Mouse (Mus musculus) limb, embryonic 13.5 days (tissue): Measurements from ENCODE around the gene Atp5e. TPM values are rescaled to one million over a fixed set of nuclear protein-coding genes. Genes with fewer than 3 reads are reported as not detected.

Experiments used
- ATAC-seq: fragments of 200-750 bp; cut with Nextera tagmentation; 2 replicates; pipeline ENCODE4 v1.8.0; 2017; ENCODE audit warnings: low read depth, moderate number of reproducible peaks, moderate TSS enrichment; ENCODE audit not compliant: low FRiP score
- H3K27ac ChIP-seq: fragments of 300-500 bp; sonication (generic); 2 replicates; pipeline ENCODE4 v1.5.1; 2015; ENCODE audit warnings: inconsistent platforms, mild to moderate bottlenecking, moderate library complexity
- H3K27me3 ChIP-seq: fragments of 300-500 bp; sonication (generic); 2 replicates; pipeline ENCODE4 v1.6.1; 2015; ENCODE audit warnings: mild to moderate bottlenecking, inconsistent platforms
- H3K36me3 ChIP-seq: fragments of 300-500 bp; sonication (generic); 2 replicates; pipeline ENCODE4 v1.6.1; 2015; ENCODE audit warnings: inconsistent platforms, mild to moderate bottlenecking, moderate library complexity
- H3K4me1 ChIP-seq: fragments of 300-500 bp; sonication (generic); 2 replicates; pipeline ENCODE4 v1.6.1; 2015; ENCODE audit warnings: inconsistent platforms
- H3K4me2 ChIP-seq: fragments of 300-500 bp; sonication (generic); replicated peaks from 2 replicates; pipeline ENCODE4 v1.6.1; 2015; ENCODE audit warnings: inconsistent platforms, mild to moderate bottlenecking, moderate library complexity
- H3K4me3 ChIP-seq: fragments of 300-500 bp; sonication (generic); 2 replicates; pipeline ENCODE4 v1.5.1; 2015; ENCODE audit warnings: moderate library complexity, mild to moderate bottlenecking, inconsistent platforms
- H3K9ac ChIP-seq: fragments of 300-500 bp; sonication (generic); 2 replicates; pipeline ENCODE4 v1.6.1; 2015; ENCODE audit warnings: mild to moderate bottlenecking, inconsistent platforms
- H3K9me3 ChIP-seq: fragments of 300-500 bp; sonication (generic); 2 replicates; pipeline ENCODE4 v1.6.1; 2016; ENCODE audit warnings: inconsistent platforms
- WGBS: fragments of 180-500 bp; shearing (Covaris S2); methylation state at CpG from one replicate; pipeline ENCODE4 v1.1.7; 2015; 5-methylcytosine and 5-hydroxymethylcytosine counted together
- polyA plus RNA-seq: library from polyadenylated mRNA; unstranded; fragments of >200 nt; fragmentation: Nextera tagmentation; extraction: Ambion mirVana; gene quantifications from 2 replicates; pipeline ENCODE4 v1.2.1, GENCODE M21; 2015

The Atp5e gene
- polyA plus RNA-seq, 1 experiment from 2014 or later = 779 TPM

DNA sequence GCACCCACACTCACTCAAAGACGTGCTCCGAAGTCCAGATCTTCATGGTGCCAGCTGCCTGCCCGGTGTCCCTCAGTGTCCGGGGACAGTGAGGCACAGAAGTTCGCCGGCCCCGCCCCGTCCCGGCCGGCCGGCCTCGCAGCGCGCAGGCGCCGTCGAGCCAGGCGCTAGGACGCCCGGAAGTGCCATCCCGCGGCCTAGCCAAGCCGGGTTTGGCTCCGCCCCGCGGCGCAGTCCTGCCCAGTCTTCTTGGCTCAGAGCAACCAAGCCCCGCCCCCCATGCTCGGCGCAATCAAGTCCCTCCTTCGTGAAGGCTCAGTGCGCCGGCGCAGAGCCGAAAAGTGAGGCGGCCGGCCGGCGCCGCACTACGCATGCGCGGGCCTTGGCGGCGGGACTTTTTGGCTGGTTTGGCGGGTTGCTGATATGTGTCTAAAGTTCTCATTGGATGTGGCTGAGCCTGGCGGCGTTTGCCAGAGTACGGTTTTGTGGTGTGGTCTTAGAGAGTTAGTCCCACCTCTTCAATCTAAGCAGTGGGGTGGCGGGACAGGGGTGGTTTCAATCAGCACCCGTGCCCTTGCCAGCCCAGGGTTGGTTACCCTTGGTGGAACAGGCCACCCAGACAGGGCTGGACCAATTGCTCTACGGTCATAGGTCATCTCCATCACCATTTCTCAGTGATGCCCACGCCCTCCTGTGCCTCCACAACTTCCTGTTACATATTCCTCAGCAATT is 9.1 kb upstream of the Atp5e start, which contains the start of gene Prelid3b:
TSS of gene Prelid3b (minus strand) at position 264 of the 732 bp plus-strand sequence.
- no peaks in the 10 kb centered on the region; the same call in 1 of the 2 replicates for H3K9me3 ChIP-seq
- ATAC-seq = peak; percentile 98
- H3K4me3 ChIP-seq = peak within 1 kb of the TSS; percentile 79
- H3K27me3 ChIP-seq = no peaks in the 10 kb centered on the region
- H3K4me2 ChIP-seq = peak within 1 kb of the TSS; percentile 82
- H3K9ac ChIP-seq = peak within 1 kb of the TSS; percentile 88
- H3K27ac ChIP-seq = peak within 1 kb of the TSS; percentile 73
- WGBS = under 1% methylated on average over 53 of the region's 53 CpGs
- H3K4me1 ChIP-seq = peaks cover 9% of the 10 kb centered on the region
- H3K36me3 ChIP-seq = peaks cover 35% of the 10 kb centered on the region

DNA sequence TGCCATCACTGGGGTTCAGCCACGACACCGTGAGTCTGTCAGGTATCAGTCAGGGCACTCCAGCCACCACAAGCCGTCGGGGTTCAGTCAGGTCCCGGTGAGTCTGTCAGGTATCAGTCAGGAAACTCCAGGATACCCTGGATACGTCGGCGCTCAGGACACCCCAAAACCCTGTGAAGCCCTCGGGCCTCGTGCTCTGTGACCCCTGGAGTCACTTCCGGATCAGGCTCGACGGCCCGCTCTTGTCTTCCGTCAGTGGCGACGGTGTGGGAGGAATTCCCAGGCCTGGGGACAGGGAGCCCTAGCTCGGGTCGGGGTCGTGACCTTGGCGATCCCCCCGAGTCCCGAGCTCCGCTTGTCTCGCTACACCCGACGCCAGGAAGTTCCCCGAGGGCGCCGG is 8.5 kb upstream of the Atp5e start:
- peaks cover 9% of the 10 kb centered on the region for H3K4me1 ChIP-seq
- peak overlapping the region; percentile 88 for H3K9ac ChIP-seq
- H3K4me2 ChIP-seq = peak overlapping the region; percentile 82
- ATAC-seq = peak; percentile 16; the same call in 1 of the 2 replicates
- peak overlapping the region; percentile 79 for H3K4me3 ChIP-seq
- H3K36me3 ChIP-seq = peaks cover 40% of the 10 kb centered on the region
- no peaks in the 10 kb centered on the region; the same call in 1 of the 2 replicates for H3K9me3 ChIP-seq
- H3K27me3 ChIP-seq = no peaks in the 10 kb centered on the region
- 9% methylated on average over 30 of the region's 30 CpGs for WGBS
- H3K27ac ChIP-seq = peak overlapping the region; percentile 44; the same call in 1 of the 2 replicates

DNA sequence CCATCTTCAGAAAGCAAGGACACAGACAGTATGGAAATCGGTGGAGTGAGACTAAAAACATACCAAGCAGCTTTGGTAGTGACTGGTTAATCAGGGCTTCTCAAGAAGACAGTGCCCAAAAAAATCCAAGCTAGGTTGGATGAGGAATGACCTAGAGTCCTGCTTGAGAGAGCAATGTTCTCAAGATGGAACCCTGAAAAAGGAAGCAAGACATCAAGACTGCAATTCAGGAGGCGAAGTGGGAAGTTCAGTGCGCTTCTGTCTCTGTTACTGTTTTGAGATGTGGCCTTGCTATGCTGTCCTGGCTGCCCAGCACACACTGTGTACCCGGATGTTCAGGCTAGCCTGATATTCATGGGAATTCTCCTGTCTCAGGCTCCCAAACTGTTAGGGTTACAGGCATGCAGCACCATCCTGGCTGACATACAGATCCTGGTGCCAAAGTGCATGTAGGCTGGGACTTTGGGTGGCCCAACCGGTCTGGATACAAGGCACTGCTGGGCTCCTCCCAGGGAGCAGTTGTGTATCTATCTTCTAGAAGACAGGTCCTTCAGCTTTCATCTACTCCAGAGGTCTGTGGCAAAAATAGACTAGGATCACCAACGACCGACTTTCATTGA is 7.0 kb upstream of the Atp5e start:
- Histone ChIP-seq H3K4me1 (peaks cover 9% of the 10 kb centered on the region), H3K4me2 (no peak overlapping the region), H3K27ac (no peak overlapping the region), H3K9ac (no peak overlapping the region), H3K4me3 (no peak overlapping the region), H3K9me3 (no peaks in the 10 kb centered on the region; the same call in 1 of the 2 replicates), H3K36me3 (peaks cover 52% of the 10 kb centered on the region), H3K27me3 (no peaks in the 10 kb centered on the region)
- no peak for ATAC-seq
- WGBS = 90% methylated on average over 7 of the region's 7 CpGs

DNA sequence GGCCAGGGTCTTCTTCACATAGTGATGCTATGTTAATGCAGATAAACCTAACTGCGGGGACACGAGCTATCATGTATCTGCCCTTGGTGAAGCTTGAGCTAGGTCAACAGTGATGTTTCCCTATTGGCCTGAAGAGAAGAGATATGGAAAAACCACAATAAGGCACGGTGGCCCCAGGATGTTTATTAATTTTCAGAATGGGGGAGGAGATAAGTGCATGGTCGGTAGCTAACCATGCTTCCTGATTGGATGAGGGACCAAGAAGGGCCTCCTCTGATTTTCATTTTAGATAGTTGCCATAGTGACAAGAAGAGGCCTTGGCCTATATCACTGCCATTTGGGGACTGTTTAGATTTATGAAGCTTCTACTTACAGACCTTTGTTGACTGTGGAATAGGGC is 6.4 kb upstream of the Atp5e start:
- Histone ChIP-seq H3K36me3 (peaks cover 58% of the 10 kb centered on the region), H3K9me3 (no peaks in the 10 kb centered on the region; the same call in 1 of the 2 replicates), H3K4me2 (no peak overlapping the region), H3K4me3 (no peak overlapping the region), H3K4me1 (peaks cover 9% of the 10 kb centered on the region), H3K9ac (no peak overlapping the region), H3K27ac (no peak overlapping the region), H3K27me3 (no peaks in the 10 kb centered on the region)
- 93% methylated on average over 4 of the region's 4 CpGs for WGBS
- ATAC-seq = no peak

DNA sequence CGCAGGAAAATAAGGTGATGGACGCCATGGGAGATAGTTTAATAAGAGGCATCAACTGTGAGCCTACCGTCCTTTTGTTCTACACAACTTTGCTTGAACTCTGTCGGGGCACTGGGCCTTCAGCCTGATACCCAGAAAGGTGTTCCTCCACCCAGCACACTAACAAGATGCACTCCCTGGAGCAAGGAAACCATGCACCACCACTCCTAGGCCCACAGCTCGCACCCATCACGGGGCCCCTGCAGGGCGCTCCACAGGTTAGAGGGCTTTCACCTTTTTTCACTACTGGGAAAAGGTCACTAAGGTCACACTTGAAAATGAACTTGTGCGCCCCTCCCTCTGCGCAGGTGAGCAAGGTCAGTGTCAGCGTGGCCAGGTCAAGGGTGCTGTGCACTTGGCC is 535 bp downstream of the Atp5e start:
- Histone ChIP-seq H3K9me3 (no peaks in the 10 kb centered on the region), H3K4me2 (peak overlapping the region; percentile 97), H3K27me3 (no peaks in the 10 kb centered on the region), H3K4me3 (peak overlapping the region; percentile 87), H3K36me3 (peaks cover 60% of the 10 kb centered on the region), H3K9ac (peak overlapping the region; percentile 83), H3K4me1 (peaks cover 14% of the 10 kb centered on the region), H3K27ac (no peak overlapping the region; the same call in 1 of the 2 replicates)
- WGBS = 36% methylated on average over 10 of the region's 10 CpGs
- ATAC-seq = peak; percentile 20; the same call in 1 of the 2 replicates

DNA sequence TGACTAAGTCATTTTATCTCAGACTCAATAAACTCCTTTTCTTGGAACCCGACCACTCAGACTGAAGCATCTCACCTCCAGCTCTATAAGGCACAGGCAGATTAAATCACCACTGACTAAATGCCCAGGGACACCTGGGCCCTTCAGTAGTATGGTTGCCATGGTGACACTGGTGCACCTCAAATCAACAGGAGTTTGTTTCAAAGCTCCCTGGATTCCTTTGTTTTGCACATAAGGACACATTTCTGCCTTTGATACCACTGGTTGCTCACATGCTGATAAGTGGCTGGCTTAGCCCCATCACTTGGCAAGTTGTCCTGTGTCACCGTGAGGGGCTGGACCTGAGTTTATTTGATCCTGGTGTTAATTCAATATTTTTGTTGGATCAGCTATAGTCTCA is 4.5 kb downstream of the Atp5e start:
- no peaks in the 10 kb centered on the region for H3K27me3 ChIP-seq
- no peak for ATAC-seq
- no peak overlapping the region for H3K27ac ChIP-seq
- H3K4me2 ChIP-seq = no peak overlapping the region
- peaks cover 28% of the 10 kb centered on the region for H3K36me3 ChIP-seq
- H3K9me3 ChIP-seq = no peaks in the 10 kb centered on the region
- 73% methylated on average over 2 of the region's 2 CpGs for WGBS
- no peak overlapping the region for H3K4me3 ChIP-seq
- no peak overlapping the region for H3K9ac ChIP-seq
- H3K4me1 ChIP-seq = peaks cover 14% of the 10 kb centered on the region

DNA sequence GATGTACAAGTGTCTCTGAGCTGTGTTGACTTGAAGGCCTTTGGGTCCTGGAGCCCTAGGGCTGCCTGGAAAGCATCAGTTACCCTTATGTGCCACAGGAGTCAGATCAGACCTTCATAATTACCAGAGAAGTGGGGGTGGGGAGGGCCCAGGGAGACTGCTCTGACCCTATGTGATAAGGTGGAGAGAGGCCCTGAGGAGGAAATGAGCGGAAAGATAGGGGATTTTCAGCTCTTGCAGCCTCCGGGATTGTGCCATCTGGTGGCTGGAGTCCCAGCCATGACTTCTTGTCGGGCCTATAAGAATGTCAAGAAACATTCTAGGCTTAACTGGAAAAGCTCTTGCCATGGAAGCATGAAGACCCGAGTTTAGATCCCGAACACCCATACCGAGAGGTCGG is 10.2 kb downstream of the Atp5e start:
- H3K9me3 ChIP-seq = no peaks in the 10 kb centered on the region
- H3K27me3 ChIP-seq = no peaks in the 10 kb centered on the region
- no peak for ATAC-seq
- H3K36me3 ChIP-seq = no peaks in the 10 kb centered on the region
- WGBS = 75% methylated on average over 7 of the region's 7 CpGs
- H3K9ac ChIP-seq = no peak overlapping the region
- H3K4me2 ChIP-seq = no peak overlapping the region
- no peaks in the 10 kb centered on the region for H3K4me1 ChIP-seq
- H3K4me3 ChIP-seq = no peak overlapping the region
- H3K27ac ChIP-seq = no peak overlapping the region

DNA sequence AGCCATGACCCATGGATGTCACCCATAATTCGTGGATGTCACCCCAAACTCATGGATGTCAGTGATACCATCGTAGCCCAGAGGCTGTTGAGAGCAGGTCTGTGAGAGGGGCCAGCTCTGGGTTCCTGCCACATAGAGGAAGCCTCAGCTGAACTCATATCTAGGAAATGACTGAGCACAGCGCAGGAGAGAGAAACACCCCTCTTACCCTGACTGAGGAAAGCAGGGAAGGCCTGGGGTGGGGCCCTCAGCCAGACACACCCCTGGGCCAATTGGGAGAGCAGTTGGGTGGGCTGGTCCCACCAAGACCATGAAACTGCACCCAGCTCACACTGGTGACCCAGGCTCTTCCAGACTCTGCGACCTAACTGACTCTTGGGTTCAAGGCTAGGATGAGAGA is 13.6 kb downstream of the Atp5e start, which contains the start of gene Tubb1:
TSS of gene Tubb1 (plus strand) at position 343 of the 400 bp plus-strand sequence.
- 70% methylated on average over 4 of the region's 4 CpGs for WGBS
- H3K4me2 ChIP-seq = no peak within 1 kb of the TSS
- no peak within 1 kb of the TSS for H3K9ac ChIP-seq
- ATAC-seq = no peak
- H3K36me3 ChIP-seq = no peaks in the 10 kb centered on the region
- no peak within 1 kb of the TSS for H3K4me3 ChIP-seq
- H3K27ac ChIP-seq = no peak within 1 kb of the TSS
- H3K4me1 ChIP-seq = peaks cover 12% of the 10 kb centered on the region
- no peaks in the 10 kb centered on the region for H3K9me3 ChIP-seq
- H3K27me3 ChIP-seq = no peaks in the 10 kb centered on the region

DNA sequence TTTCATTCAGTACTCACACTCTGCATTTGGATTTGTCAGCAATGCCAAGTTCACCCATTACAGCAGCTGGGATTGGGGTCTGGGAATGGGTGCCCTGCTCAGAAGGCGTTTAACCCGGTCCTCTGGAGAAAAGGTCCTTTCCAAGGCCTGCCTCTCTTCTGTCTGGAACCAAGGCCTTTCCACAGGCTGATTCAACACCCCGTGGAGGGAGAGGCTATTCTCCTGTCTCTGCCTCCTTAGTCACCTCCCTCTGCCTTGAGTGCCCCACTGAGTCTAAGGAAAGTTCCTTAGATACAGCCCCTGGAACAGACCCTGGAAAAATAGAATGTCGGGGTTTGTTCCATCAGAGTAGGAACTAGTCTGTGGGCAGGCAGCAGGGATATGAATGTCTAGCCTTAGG is 15.5 kb downstream of the Atp5e start:
- WGBS = 83% methylated on average over 4 of the region's 4 CpGs

DNA sequence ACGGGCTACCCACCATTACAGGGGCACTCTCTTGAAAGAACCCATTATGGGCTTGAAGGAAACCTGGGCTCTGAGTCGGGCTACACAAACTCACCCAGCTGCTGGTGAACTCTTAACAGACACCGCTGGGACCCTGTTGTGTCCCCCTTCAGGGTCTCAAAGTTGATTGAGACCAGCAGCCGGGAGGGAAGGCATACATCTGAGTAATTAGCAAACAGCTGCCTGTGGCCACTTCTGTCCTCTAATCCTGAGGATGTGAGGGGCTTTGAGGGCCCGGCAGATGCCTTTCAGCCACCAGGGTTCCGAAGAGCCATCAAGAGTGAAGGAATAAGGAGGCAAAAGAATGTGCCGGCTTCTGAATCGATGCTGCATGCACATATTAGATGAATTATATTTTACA is 17.0 kb downstream of the Atp5e start:
- ATAC-seq = no peak; the same call in 1 of the 2 replicates
- WGBS = 40% methylated on average over 8 of the region's 8 CpGs
- no peaks in the 10 kb centered on the region for H3K36me3 ChIP-seq

More for the DNA sequence above, 15.5 kb downstream of the Atp5e start:
- ATAC-seq = no peak
- Histone ChIP-seq H3K9ac (no peak overlapping the region), H3K4me1 (peaks cover 13% of the 10 kb centered on the region), H3K36me3 (no peaks in the 10 kb centered on the region), H3K9me3 (no peaks in the 10 kb centered on the region), H3K4me2 (no peak overlapping the region), H3K4me3 (no peak overlapping the region), H3K27ac (no peak overlapping the region), H3K27me3 (no peaks in the 10 kb centered on the region)

DNA sequence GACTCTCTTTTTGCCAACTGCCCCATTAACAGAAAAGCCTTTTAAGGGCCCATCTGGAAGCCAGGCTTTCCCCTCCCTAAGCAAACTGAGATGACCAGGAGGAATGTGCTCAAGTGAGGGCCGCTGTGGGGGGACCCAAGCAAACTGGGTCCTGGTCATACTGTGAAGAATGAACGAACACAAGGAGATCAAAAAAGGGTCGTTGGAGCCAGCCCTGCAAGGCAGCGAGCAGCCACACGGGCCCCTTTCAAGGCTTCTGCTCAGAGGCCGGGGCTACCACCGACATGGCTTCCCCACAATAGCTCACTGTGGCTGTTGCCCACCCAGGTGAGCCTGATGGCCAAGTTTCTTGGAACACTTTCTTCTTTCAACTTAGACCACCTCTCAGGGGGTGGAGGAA is 17.4 kb downstream of the Atp5e start:
- 29% methylated on average over 7 of the region's 7 CpGs for WGBS
- Histone ChIP-seq H3K4me2 (no peak overlapping the region), H3K4me1 (peaks cover 22% of the 10 kb centered on the region), H3K36me3 (no peaks in the 10 kb centered on the region), H3K9me3 (no peaks in the 10 kb centered on the region), H3K9ac (no peak overlapping the region), H3K27me3 (no peaks in the 10 kb centered on the region), H3K27ac (peak overlapping the region; percentile 34; the same call in 1 of the 2 replicates), H3K4me3 (no peak overlapping the region)
- ATAC-seq = peak; percentile 73

More for the DNA sequence above, 17.0 kb downstream of the Atp5e start:
- Histone ChIP-seq H3K9me3 (no peaks in the 10 kb centered on the region), H3K27ac (peak overlapping the region; percentile 34; the same call in 1 of the 2 replicates), H3K4me1 (peaks cover 22% of the 10 kb centered on the region), H3K27me3 (no peaks in the 10 kb centered on the region), H3K4me2 (no peak overlapping the region), H3K9ac (no peak overlapping the region), H3K4me3 (no peak overlapping the region)

DNA sequence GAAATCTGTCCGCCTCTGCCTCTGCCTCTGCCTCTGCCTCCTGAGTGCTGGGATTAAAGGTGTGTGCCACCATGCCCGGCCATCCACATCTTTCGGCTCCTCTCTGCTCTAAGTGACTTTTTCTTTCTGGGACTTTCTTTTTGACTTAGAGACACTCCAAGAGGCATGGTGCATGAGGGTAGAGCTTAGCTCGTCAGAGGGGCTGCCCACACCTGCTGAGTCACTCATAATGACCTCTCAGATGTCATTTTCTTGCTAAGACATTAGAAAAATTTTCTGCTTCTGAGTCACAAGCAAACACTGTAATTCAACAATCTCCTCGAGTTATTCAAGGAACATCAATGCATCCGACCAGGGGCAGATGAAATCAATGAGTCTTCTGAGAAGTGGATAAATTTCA is 18.9 kb downstream of the Atp5e start:
- Histone ChIP-seq H3K4me1 (peaks cover 22% of the 10 kb centered on the region), H3K27ac (no peak overlapping the region), H3K4me2 (no peak overlapping the region), H3K4me3 (no peak overlapping the region), H3K9me3 (no peaks in the 10 kb centered on the region), H3K27me3 (no peaks in the 10 kb centered on the region), H3K9ac (no peak overlapping the region), H3K36me3 (no peaks in the 10 kb centered on the region)
- 80% methylated on average over 6 of the region's 6 CpGs for WGBS
- no peak for ATAC-seq
